Comparison of ENCODE assay signal across 10 mouse cellular contexts in the genomic region with DNA sequence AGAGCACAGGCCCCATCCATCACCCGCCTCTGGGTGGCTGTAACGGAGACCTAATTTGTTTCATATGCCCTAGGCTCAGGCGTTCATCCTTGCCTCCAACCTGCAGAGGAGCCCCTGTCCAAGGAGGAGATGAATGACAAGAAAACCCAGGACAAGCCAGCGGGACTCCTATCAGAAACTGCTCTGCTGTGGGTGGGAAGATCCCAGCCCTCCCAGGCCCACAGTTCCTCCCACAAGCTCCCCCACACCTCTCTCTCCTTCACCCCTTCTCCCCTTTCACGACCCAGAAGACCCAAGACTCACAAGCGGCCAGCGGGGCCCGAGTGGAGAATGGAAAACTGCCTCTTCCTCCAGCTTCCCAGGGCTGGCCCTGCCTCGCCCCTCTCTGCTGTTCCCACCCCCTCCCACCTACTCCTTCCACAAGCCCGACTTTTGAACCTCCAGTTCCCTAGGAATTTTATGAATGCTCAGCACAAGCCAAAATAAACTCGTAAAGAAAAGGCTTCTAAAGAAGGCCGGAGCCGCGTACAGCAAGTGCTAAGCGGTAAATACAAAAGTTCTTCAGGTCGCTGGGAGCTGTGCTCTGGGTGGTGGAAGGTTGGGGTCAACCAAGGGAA.
DNase-seq lines count a peak whose midpoint lies in the region; ATAC-seq and TF ChIP-seq lines count a peak whose summit lies in the region.
"Had no signal": no experiment of that assay in that cellular context is flagged by ENCODE, and none has a peak within 500 bp of the region (broad histone marks: within the 10 kb centered on the region; RNA-seq: fewer than 3 reads in every experiment).

No protein-coding gene starts in this region.

- H3K9ac ChIP-seq in neural tube, embryonic 12.5 days, result no peak overlapping the region

- peak; percentile 21; the same call in 1 of the 2 replicates for ATAC-seq in neural tube, embryonic 12.5 days (ENCODE audit: low FRiP score, low read depth)
- ATAC-seq: Patski had no signal

- TF ChIP-seq CTCF in embryonic fibroblast, embryonic 13.5 days (IDR thresholded peaks at IDR 0.05; ENCODE audit: borderline replicate concordance, insufficient read depth, low read length), result no peak

- H3K4me3 ChIP-seq in embryonic fibroblast, embryonic 13.5 days (ENCODE audit: insufficient read depth, low read length), result peak overlapping the region; percentile 17
- H3K4me3 ChIP-seq in neural tube, embryonic 12.5 days, result no peak overlapping the region

- H3K4me1 ChIP-seq in embryonic fibroblast, embryonic 13.5 days (ENCODE audit: control insufficient read depth, insufficient read depth, low read length), result peaks cover 5% of the 10 kb centered on the region; the same call in 1 of the 2 replicates
- peaks cover 9% of the 10 kb centered on the region; the same call in 1 of the 2 replicates for H3K4me1 ChIP-seq in neural tube, embryonic 12.5 days

- 0 out of 2 replicates have a peak overlapping the region, but pooled peaks have one; percentile 12 for H3K4me2 ChIP-seq in neural tube, embryonic 12.5 days (replicated peaks)

- H3K9me3 ChIP-seq in neural tube, embryonic 12.5 days, result no peaks in the 10 kb centered on the region

- 0 out of 2 replicates have a peak overlapping the region, but pooled peaks have one; percentile 29 for H3K27ac ChIP-seq in embryonic fibroblast, embryonic 13.5 days (ENCODE audit: insufficient read depth, low read length)
- H3K27ac ChIP-seq in neural tube, embryonic 12.5 days, result no peak overlapping the region

- WGBS in neural tube, embryonic 12.5 days, result 23% methylated on average over 16 of the region's 16 CpGs

- peak; percentile 11 to 12 for DNase-seq in lung, adult 18-20 months
- DNase-seq in lung, postnatal 14 days, result no peak
- peak; percentile 67 for DNase-seq in kidney, postnatal 10 days
- no peak for DNase-seq in right cerebral cortex, adult 18-20 months
- no peak for DNase-seq in frontal cortex, adult 2 months (ENCODE audit: extremely low spot score in 1 of 2, low spot score in 1 of 2)
- DNase-seq: cerebellum, adult 18-20 months; gastrocnemius, postnatal 36 days had no signal

- no peaks in the 10 kb centered on the region for H3K36me3 ChIP-seq in neural tube, embryonic 12.5 days

- H3K27me3 ChIP-seq in neural tube, embryonic 12.5 days (replicated peaks), result peaks cover 10% of the 10 kb centered on the region; the same call in 1 of the 2 replicates
- H3K27me3 ChIP-seq: Patski had no signal

- TF ChIP-seq POLR2A in embryonic fibroblast, embryonic 13.5 days (IDR thresholded peaks at IDR 0.05; ENCODE audit: low read depth, low read length), result peak; percentile 19; the same call in 1 of the 2 replicates

Comparison
In these comparisons a context has a peak if more than half of its experiments do, and no peak if none do; other contexts are left out.
1. DNase-seq: peak in lung, adult 18-20 months (2 of 2) and kidney, postnatal 10 days (single experiment); none in lung, postnatal 14 days (single experiment), right cerebral cortex, adult 18-20 months (single experiment) and frontal cortex, adult 2 months (0 of 2).